Mouse (Mus musculus): Measurements from ENCODE around the gene Fbxl15. TPM values are rescaled to one million over a fixed set of nuclear protein-coding genes. Genes with fewer than 3 reads are reported as not detected.

Fbxl15 gene
- total RNA-seq (2014; rRNA removed; ENCODE audit: low replicate concordance) (10.4 and 13.3 TPM in 2 replicates), polyA plus RNA-seq (2015; fragmentation: Nextera tagmentation; extraction: Ambion mirVana) (11.5 and 12.2 TPM in 2 replicates)

DNA sequence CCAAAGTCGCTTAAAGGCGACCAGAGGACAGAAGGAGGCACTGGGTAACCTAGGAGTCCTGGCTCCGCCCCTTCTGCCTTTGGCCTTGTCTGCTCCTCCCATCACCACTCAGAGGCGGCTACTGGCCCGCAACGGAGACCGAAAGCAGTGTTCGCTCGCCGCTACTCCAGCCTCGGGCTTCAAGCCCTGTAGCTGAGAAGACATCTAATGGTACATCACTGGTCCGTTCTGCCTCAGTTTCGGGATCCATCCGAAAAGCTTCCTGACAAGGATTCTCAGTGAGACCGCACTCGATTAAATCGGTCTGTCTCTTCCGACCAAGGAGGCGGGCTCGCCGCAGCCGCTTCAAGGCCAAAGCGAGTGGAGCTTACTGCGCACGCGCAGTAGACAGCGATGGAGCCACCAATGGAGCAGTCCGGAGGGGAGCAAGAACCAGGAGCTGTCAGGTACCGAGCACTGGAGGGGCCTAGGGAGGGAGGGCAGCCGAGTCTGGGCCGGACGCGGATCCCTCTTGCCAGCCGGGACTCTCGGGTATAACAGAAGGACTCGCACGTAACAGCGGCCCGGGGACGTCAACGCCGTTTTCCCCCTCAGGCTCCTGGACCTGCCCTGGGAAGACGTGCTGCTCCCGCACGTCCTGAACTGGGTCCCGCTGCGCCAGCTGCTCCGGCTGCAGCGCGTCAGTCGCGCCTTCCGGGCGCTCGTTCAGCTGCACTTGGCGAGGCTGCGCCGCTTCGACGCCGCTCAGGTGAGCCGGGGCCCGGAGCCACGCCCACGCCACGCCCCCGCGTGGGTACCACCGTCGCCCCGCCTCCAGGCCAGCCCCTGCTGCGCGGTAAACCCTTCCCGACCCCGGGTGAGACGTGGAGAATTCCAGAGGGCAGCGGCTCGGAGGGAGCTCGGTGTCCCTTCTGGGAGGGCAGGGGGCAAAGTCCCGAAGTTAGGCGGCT lies at the start of gene Fbxl15:
Gene Fbxl15 (plus strand): TSS at position 104 of the 950 bp plus-strand sequence.
- ATAC-seq (ENCODE audit: insufficient read depth, low read depth) (peak; percentile 89), DNase-seq (ENCODE audit: low spot score) (peak; percentile 95)

DNA sequence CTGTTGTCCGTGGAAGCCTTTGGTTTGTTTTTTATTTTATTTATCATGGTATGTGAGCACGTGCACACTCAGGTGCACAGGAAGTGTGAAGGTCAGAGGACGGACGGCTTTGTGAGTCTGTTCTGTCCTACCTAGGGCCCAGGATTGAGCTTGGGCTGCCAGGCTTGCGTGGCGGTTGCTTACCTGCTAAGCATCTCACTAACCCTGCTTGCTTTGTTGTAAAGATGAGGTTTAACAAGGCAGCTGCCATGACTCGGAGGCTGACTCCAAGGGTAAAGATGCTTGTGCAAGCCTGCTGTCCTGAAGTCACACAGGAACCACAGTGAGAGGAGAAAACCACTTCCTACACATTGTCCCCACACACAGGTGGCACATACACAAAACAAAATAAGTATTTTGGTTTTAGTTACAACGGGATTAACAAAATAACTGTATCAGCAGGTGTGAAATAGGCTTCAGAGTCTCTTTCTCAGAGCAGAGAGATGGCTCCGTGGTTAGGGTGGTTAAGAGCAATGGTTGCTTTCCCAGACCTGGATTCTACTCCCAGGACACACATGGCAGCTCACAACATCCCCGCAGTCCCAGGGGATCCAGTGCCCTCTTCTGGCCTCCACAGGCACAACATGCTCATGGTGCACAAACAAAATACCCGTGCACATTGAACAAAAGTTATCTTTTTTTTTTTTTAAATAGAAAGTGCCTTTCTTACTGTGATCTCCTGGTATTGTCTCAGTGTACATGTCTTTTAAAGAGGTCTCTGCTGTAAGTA lies 45.7 kb upstream of the Fbxl15 start:
- DNase-seq (ENCODE audit: low spot score) (no peak), ATAC-seq (ENCODE audit: insufficient read depth, low read depth) (no peak)
- 89% methylated on average over 11 of the region's 11 CpGs for WGBS

More for the DNA sequence above, at the start of gene Fbxl15:
- Histone ChIP-seq H3K9me3 (replicated peaks; ENCODE audit: control insufficient read depth, low read length) (no peaks in the 10 kb centered on the region), H3K4me3 (ENCODE audit: low read depth, low read length) (peak within 1 kb of the TSS; percentile 63), H3K4me2 (ENCODE audit: low read depth, low read length) (peak within 1 kb of the TSS; percentile 90), H3K4me1 (ENCODE audit: control insufficient read depth, insufficient read depth) (peaks cover 10% of the 10 kb centered on the region), H3K36me3 (replicated peaks; ENCODE audit: control insufficient read depth, insufficient read depth, low read length) (peaks cover 20% of the 10 kb centered on the region), H3K27me3 (ENCODE audit: control insufficient read depth, insufficient read depth, low read length) (peaks cover 40% of the 10 kb centered on the region), H3K27ac (ENCODE audit: low read depth) (peak within 1 kb of the TSS; percentile 82), H3K9ac (replicated peaks; ENCODE audit: low read depth, low read length) (peak within 1 kb of the TSS; percentile 47)
- WGBS = under 1% methylated on average over 74 of the region's 81 CpGs
- TF ChIP-seq CTCF (IDR thresholded peaks at IDR 0.05; ENCODE audit: low read depth) (no peak), EP300 (IDR thresholded peaks at IDR 0.05; ENCODE audit: low read depth) (no peak)

GRCm38 (mm10) chr19:46284686-46285085 lies 43.3 kb upstream of the Fbxl15 start:
- Histone ChIP-seq H3K4me1 (ENCODE audit: control insufficient read depth, insufficient read depth) (no peaks in the 10 kb centered on the region), H3K4me3 (ENCODE audit: low read depth, low read length) (no peak overlapping the region), H3K9me3 (replicated peaks; ENCODE audit: control insufficient read depth, low read length) (no peaks in the 10 kb centered on the region), H3K9ac (replicated peaks; ENCODE audit: low read depth, low read length) (no peak overlapping the region), H3K27ac (ENCODE audit: low read depth) (no peak overlapping the region), H3K36me3 (replicated peaks; ENCODE audit: control insufficient read depth, insufficient read depth, low read length) (peaks cover 73% of the 10 kb centered on the region), H3K27me3 (ENCODE audit: control insufficient read depth, insufficient read depth, low read length) (no peaks in the 10 kb centered on the region), H3K4me2 (ENCODE audit: low read depth, low read length) (no peak overlapping the region)
- TF ChIP-seq EP300 (IDR thresholded peaks at IDR 0.05; ENCODE audit: low read depth) (no peak), CTCF (IDR thresholded peaks at IDR 0.05; ENCODE audit: low read depth) (no peak)
- DNase-seq (ENCODE audit: low spot score) (no peak), ATAC-seq (ENCODE audit: insufficient read depth, low read depth) (no peak)
- WGBS = 91% methylated on average over 4 of the region's 4 CpGs

More for the DNA sequence above, 45.7 kb upstream of the Fbxl15 start:
- Histone ChIP-seq H3K9ac (replicated peaks; ENCODE audit: low read depth, low read length) (no peak overlapping the region), H3K36me3 (replicated peaks; ENCODE audit: control insufficient read depth, insufficient read depth, low read length) (peaks cover 89% of the 10 kb centered on the region), H3K27me3 (ENCODE audit: control insufficient read depth, insufficient read depth, low read length) (no peaks in the 10 kb centered on the region), H3K4me1 (ENCODE audit: control insufficient read depth, insufficient read depth) (no peaks in the 10 kb centered on the region), H3K27ac (ENCODE audit: low read depth) (no peak overlapping the region), H3K9me3 (replicated peaks; ENCODE audit: control insufficient read depth, low read length) (no peaks in the 10 kb centered on the region), H3K4me2 (ENCODE audit: low read depth, low read length) (no peak overlapping the region), H3K4me3 (ENCODE audit: low read depth, low read length) (no peak overlapping the region)
- no peak for TF ChIP-seq EP300 (IDR thresholded peaks at IDR 0.05; ENCODE audit: low read depth)
- TF ChIP-seq CTCF (IDR thresholded peaks at IDR 0.05; ENCODE audit: low read depth) = no peak

- 95% methylated on average over 7 of the region's 7 CpGs for WGBS
Observed at GRCm38 (mm10) chr19:46285631-46286030, 42.4 kb upstream of the Fbxl15 start.

GRCm38 (mm10) chr19:46286047-46286446 lies 41.9 kb upstream of the Fbxl15 start:
- TF ChIP-seq EP300 (IDR thresholded peaks at IDR 0.05; ENCODE audit: low read depth) = no peak
- TF ChIP-seq CTCF (IDR thresholded peaks at IDR 0.05; ENCODE audit: low read depth) = no peak
- Histone ChIP-seq H3K36me3 (replicated peaks; ENCODE audit: control insufficient read depth, insufficient read depth, low read length) (peaks cover 59% of the 10 kb centered on the region), H3K27ac (ENCODE audit: low read depth) (no peak overlapping the region), H3K4me3 (ENCODE audit: low read depth, low read length) (no peak overlapping the region), H3K4me2 (ENCODE audit: low read depth, low read length) (no peak overlapping the region), H3K27me3 (ENCODE audit: control insufficient read depth, insufficient read depth, low read length) (no peaks in the 10 kb centered on the region), H3K9me3 (replicated peaks; ENCODE audit: control insufficient read depth, low read length) (no peaks in the 10 kb centered on the region), H3K4me1 (ENCODE audit: control insufficient read depth, insufficient read depth) (no peaks in the 10 kb centered on the region), H3K9ac (replicated peaks; ENCODE audit: low read depth, low read length) (no peak overlapping the region)
- no peak for DNase-seq (ENCODE audit: low spot score)
- ATAC-seq (ENCODE audit: insufficient read depth, low read depth) = no peak
- WGBS = 90% methylated on average over 6 of the region's 6 CpGs

More at GRCm38 (mm10) chr19:46285631-46286030, 42.4 kb upstream of the Fbxl15 start:
- Histone ChIP-seq H3K9me3 (replicated peaks; ENCODE audit: control insufficient read depth, low read length) (no peaks in the 10 kb centered on the region), H3K4me2 (ENCODE audit: low read depth, low read length) (no peak overlapping the region), H3K27ac (ENCODE audit: low read depth) (no peak overlapping the region), H3K27me3 (ENCODE audit: control insufficient read depth, insufficient read depth, low read length) (no peaks in the 10 kb centered on the region), H3K4me3 (ENCODE audit: low read depth, low read length) (no peak overlapping the region), H3K4me1 (ENCODE audit: control insufficient read depth, insufficient read depth) (no peaks in the 10 kb centered on the region), H3K9ac (replicated peaks; ENCODE audit: low read depth, low read length) (no peak overlapping the region), H3K36me3 (replicated peaks; ENCODE audit: control insufficient read depth, insufficient read depth, low read length) (peaks cover 64% of the 10 kb centered on the region)
- TF ChIP-seq CTCF (IDR thresholded peaks at IDR 0.05; ENCODE audit: low read depth) = no peak
- TF ChIP-seq EP300 (IDR thresholded peaks at IDR 0.05; ENCODE audit: low read depth) = no peak
- DNase-seq (ENCODE audit: low spot score) (no peak), ATAC-seq (ENCODE audit: insufficient read depth, low read depth) (no peak)

All from heart, postnatal 0 days (tissue).